Mouse (Mus musculus) myocyte (in vitro differentiated cells): ENCODE data around the gene Rnf180. TPM values are rescaled to one million over a fixed set of nuclear protein-coding genes. Genes with fewer than 3 reads are reported as not detected.

Experiments
- H3K27me3 ChIP-seq: one replicate; pipeline ENCODE4 v1.6.1; 2011; ENCODE audit not compliant: control insufficient read depth, insufficient read depth, insufficient read length
- H3K36me3 ChIP-seq: one replicate; pipeline ENCODE4 v1.6.1; 2011; ENCODE audit not compliant: control insufficient read depth, insufficient read depth
- H3K4me2 ChIP-seq: one replicate; pipeline ENCODE4 v1.6.1; 2011; ENCODE audit warnings: low read depth, control low read depth
- H3K4me3 ChIP-seq: one replicate; pipeline ENCODE4 v1.5.1; 2011; ENCODE audit warnings: mild to moderate bottlenecking, control low read depth, moderate library complexity
- H3K79me2 ChIP-seq: one replicate; pipeline ENCODE4 v1.6.1; 2011; ENCODE audit not compliant: control insufficient read depth, insufficient read depth
- H3ac ChIP-seq: one replicate; pipeline ENCODE4 v1.6.1; 2011; ENCODE audit not compliant: control insufficient read depth, insufficient read length
- CEBPB ChIP-seq: IDR thresholded peaks from 2 replicates; pipeline ENCODE4 v1.6.1; 2011; ENCODE audit warnings: mild to moderate bottlenecking, moderate library complexity; ENCODE audit not compliant: poor library complexity, insufficient read depth, severe bottlenecking
- E2F4 ChIP-seq: IDR thresholded peaks from one replicate; pipeline ENCODE4 v1.6.1; 2011; ENCODE audit warnings: mild to moderate bottlenecking, control low read depth, moderate library complexity; ENCODE audit not compliant: insufficient read depth
- MAX ChIP-seq: IDR thresholded peaks from one replicate; pipeline ENCODE4 v1.6.1; 2011; ENCODE audit warnings: low read depth, mild to moderate bottlenecking, control low read depth
- MYOD1 ChIP-seq, 3 experiments: IDR thresholded peaks; one replicate each; pipeline ENCODE4 v1.6.1; 2011; ENCODE audit warnings: control low read depth in 2 of 3, low read depth in 2 of 3, mild to moderate bottlenecking in 2 of 3, moderate library complexity in 1 of 3; ENCODE audit not compliant: insufficient read length in 2 of 3, control insufficient read depth in 1 of 3
- MYOG ChIP-seq, 3 experiments: IDR thresholded peaks; one replicate each; pipeline ENCODE4 v1.6.1; 2011; ENCODE audit warnings: control low read depth in 2 of 3, low read depth in 2 of 3, mild to moderate bottlenecking in 2 of 3; ENCODE audit not compliant: insufficient read length in 2 of 3, control insufficient read depth in 1 of 3, insufficient read depth in 1 of 3
- POLR2A ChIP-seq: IDR thresholded peaks from one replicate; pipeline ENCODE4 v1.6.1; 2011; ENCODE audit warnings: low read depth, mild to moderate bottlenecking, control low read depth, moderate library complexity; ENCODE audit not compliant: insufficient read length
- POLR2AphosphoS2 ChIP-seq: IDR thresholded peaks from one replicate; pipeline ENCODE4 v1.6.1; 2011; ENCODE audit warnings: low read depth, control low read depth; ENCODE audit not compliant: insufficient read length
- REST ChIP-seq: IDR thresholded peaks from one replicate; pipeline ENCODE4 v1.6.1; 2011; ENCODE audit warnings: mild to moderate bottlenecking, control low read depth, moderate library complexity; ENCODE audit not compliant: insufficient read depth, insufficient read length
- SRF ChIP-seq: IDR thresholded peaks from one replicate; pipeline ENCODE4 v1.6.1; 2011; ENCODE audit warnings: low read depth; ENCODE audit not compliant: control insufficient read depth, insufficient read length
- TCF12 ChIP-seq: IDR thresholded peaks from one replicate; pipeline ENCODE4 v1.6.1; 2011; ENCODE audit warnings: mild to moderate bottlenecking, control low read depth; ENCODE audit not compliant: poor library complexity, insufficient read depth, severe bottlenecking
- TCF3 ChIP-seq: IDR thresholded peaks from one replicate; pipeline ENCODE4 v1.6.1; 2011; ENCODE audit warnings: low read depth, control low read depth; ENCODE audit not compliant: insufficient read length
- USF1 ChIP-seq: IDR thresholded peaks from one replicate; pipeline ENCODE4 v1.6.1; 2011; ENCODE audit warnings: low read depth, mild to moderate bottlenecking, control low read depth, moderate library complexity
- polyA plus RNA-seq: library from polyadenylated mRNA; unstranded; fragments of >200 nt; fragmentation: generic; extraction: Trizol; gene quantifications from one replicate; pipeline ENCODE4 v1.2.1, GENCODE M21; 2012; ENCODE audit warnings: missing spikeins

Gene Rnf180
- polyA plus RNA-seq, 1 experiment: not detected

GRCm38 (mm10) chr13:105121617-105122016, 173.0 kb downstream of the Rnf180 start:
- TF ChIP-seq POLR2AphosphoS2 (no peak), E2F4 (no peak), MYOG (IDR thresholded peaks at IDR 0.05; ENCODE audit: control insufficient read depth in 1 of 3, insufficient read depth in 1 of 3, insufficient read length in 2 of 3, low read depth in 2 of 3) (no peak), MAX (no peak), SRF (no peak), TCF12 (no peak), USF1 (no peak), REST (no peak), TCF3 (no peak), MYOD1 (IDR thresholded peaks at IDR 0.05; ENCODE audit: control insufficient read depth in 1 of 3, insufficient read length in 2 of 3, low read depth in 2 of 3) (no peak), POLR2A (no peak), CEBPB (no peak)
- no peaks in the 10 kb centered on the region for H3K79me2 ChIP-seq
- no peak overlapping the region for H3K4me2 ChIP-seq
- H3K27me3 ChIP-seq: no peaks in the 10 kb centered on the region
- H3ac ChIP-seq: no peak overlapping the region
- H3K36me3 ChIP-seq: no peaks in the 10 kb centered on the region
- H3K4me3 ChIP-seq: no peak overlapping the region

- H3K4me2 ChIP-seq: no peak overlapping the region
- no peaks in the 10 kb centered on the region for H3K79me2 ChIP-seq
Measured at GRCm38 (mm10) chr13:105111599-105111998, 183.0 kb downstream of the Rnf180 start.

GRCm38 (mm10) chr13:105104385-105104784, 190.2 kb downstream of the Rnf180 start:
- Histone ChIP-seq H3K36me3 (no peaks in the 10 kb centered on the region), H3K4me3 (no peak overlapping the region), H3ac (no peak overlapping the region), H3K27me3 (no peaks in the 10 kb centered on the region), H3K79me2 (no peaks in the 10 kb centered on the region), H3K4me2 (no peak overlapping the region)
- TF ChIP-seq MAX (no peak), MYOD1 (IDR thresholded peaks at IDR 0.05; ENCODE audit: control insufficient read depth in 1 of 3, insufficient read length in 2 of 3, low read depth in 2 of 3) (no peak), POLR2A (no peak), MYOG (IDR thresholded peaks at IDR 0.05; ENCODE audit: control insufficient read depth in 1 of 3, insufficient read depth in 1 of 3, insufficient read length in 2 of 3, low read depth in 2 of 3) (no peak), E2F4 (no peak), REST (no peak), TCF3 (no peak), TCF12 (no peak)

More at GRCm38 (mm10) chr13:105111599-105111998, 183.0 kb downstream of the Rnf180 start:
- TF ChIP-seq USF1 (no peak), SRF (no peak), MAX (no peak), MYOG (IDR thresholded peaks at IDR 0.05; ENCODE audit: control insufficient read depth in 1 of 3, insufficient read depth in 1 of 3, insufficient read length in 2 of 3, low read depth in 2 of 3) (no peak), E2F4 (no peak), POLR2A (no peak), MYOD1 (IDR thresholded peaks at IDR 0.05; ENCODE audit: control insufficient read depth in 1 of 3, insufficient read length in 2 of 3, low read depth in 2 of 3) (no peak), TCF12 (no peak), CEBPB (no peak), REST (no peak), POLR2AphosphoS2 (no peak), TCF3 (no peak)
- H3K4me3 ChIP-seq: no peak overlapping the region
- H3K27me3 ChIP-seq: no peaks in the 10 kb centered on the region
- no peak overlapping the region for H3ac ChIP-seq
- no peaks in the 10 kb centered on the region for H3K36me3 ChIP-seq

DNA sequence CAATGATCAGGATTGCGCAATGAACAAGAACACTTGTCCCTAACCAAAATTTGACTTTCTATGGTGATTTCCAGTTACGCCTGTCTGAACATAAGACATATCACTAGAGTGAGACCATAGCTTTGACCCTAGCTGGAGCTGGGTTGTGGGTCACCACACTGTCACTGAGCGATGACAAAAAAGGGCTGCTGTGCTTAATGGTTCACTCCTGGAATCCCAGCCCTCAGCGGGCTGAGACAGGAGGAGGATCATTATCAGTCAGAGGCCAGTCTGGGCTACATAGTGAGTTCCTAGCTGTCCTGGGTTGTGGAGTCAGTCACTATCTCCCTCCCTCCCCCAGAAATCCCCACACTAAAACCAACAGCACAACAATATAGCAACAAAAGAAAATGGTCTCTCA, 193.9 kb downstream of the Rnf180 start:
- Histone ChIP-seq H3K27me3 (no peaks in the 10 kb centered on the region), H3ac (no peak overlapping the region), H3K79me2 (no peaks in the 10 kb centered on the region), H3K36me3 (no peaks in the 10 kb centered on the region), H3K4me2 (no peak overlapping the region), H3K4me3 (no peak overlapping the region)
- TF ChIP-seq MYOD1 (IDR thresholded peaks at IDR 0.05; ENCODE audit: control insufficient read depth in 1 of 3, insufficient read length in 2 of 3, low read depth in 2 of 3): no peak
- no peak for TF ChIP-seq MAX
- TF ChIP-seq REST: no peak
- no peak for TF ChIP-seq POLR2A
- TF ChIP-seq MYOG (IDR thresholded peaks at IDR 0.05; ENCODE audit: control insufficient read depth in 1 of 3, insufficient read depth in 1 of 3, insufficient read length in 2 of 3, low read depth in 2 of 3): no peak
- no peak for TF ChIP-seq TCF12
- TF ChIP-seq SRF: no peak
- no peak for TF ChIP-seq TCF3
- TF ChIP-seq E2F4: no peak

DNA sequence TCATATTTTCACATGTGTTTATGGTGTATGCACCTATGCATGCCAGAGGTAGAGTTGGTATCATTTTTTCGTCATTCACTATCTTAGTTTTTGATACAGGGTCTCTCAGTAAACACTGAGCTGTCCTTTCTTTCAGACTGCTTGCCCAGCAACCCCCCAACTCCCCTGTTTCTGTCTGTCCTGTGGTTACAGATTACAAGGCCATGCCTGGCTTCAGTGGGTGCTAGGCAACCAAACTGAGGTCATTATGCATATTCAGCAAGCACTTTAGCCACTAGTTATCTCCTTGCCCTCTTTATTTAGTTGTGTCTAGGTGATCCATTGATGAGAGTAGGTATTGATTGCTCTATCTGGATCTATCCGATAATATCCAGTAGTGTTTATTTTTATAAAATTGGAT, 198.3 kb downstream of the Rnf180 start:
- Histone ChIP-seq H3K4me3 (no peak overlapping the region), H3ac (no peak overlapping the region), H3K36me3 (no peaks in the 10 kb centered on the region), H3K79me2 (no peaks in the 10 kb centered on the region), H3K27me3 (no peaks in the 10 kb centered on the region), H3K4me2 (no peak overlapping the region)
- TF ChIP-seq MAX (no peak), SRF (no peak), TCF12 (no peak), CEBPB (no peak), MYOD1 (IDR thresholded peaks at IDR 0.05; ENCODE audit: control insufficient read depth in 1 of 3, insufficient read length in 2 of 3, low read depth in 2 of 3) (no peak), E2F4 (no peak)
